Mouse (Mus musculus) spleen, postnatal 14 days (tissue): Measurements from ENCODE around the gene Btbd9.

Experiments
- DNase-seq, 2 experiments: peaks; one replicate each; pipeline ENCODE4 v3.0.0; 2021 to 2022; ENCODE audit warnings: low spot score in 2 of 2

Gene Btbd9

GRCm38 (mm10) chr17:30481766-30482165 is 94.5 kb downstream of the Btbd9 start:
- no peak for DNase-seq

GRCm38 (mm10) chr17:30481341-30481740 is 94.9 kb downstream of the Btbd9 start:
- DNase-seq: no peak

- no peak for DNase-seq
These were observed 95.9 kb downstream of the Btbd9 start for GRCm38 (mm10) chr17:30480381-30480780.

GRCm38 (mm10) chr17:30478181-30478580 is 98.1 kb downstream of the Btbd9 start:
- DNase-seq: no peak

- no peak for DNase-seq
These were observed 101.7 kb downstream of the Btbd9 start for GRCm38 (mm10) chr17:30474561-30474960.

GRCm38 (mm10) chr17:30472776-30473175 is 103.5 kb downstream of the Btbd9 start:
- DNase-seq: no peak

GRCm38 (mm10) chr17:30471512-30471911 is 104.8 kb downstream of the Btbd9 start:
- no peak for DNase-seq

GRCm38 (mm10) chr17:30470790-30471189 is 105.5 kb downstream of the Btbd9 start:
- DNase-seq: no peak

GRCm38 (mm10) chr17:30470286-30470685 is 106.0 kb downstream of the Btbd9 start:
- DNase-seq: no peak

- no peak for DNase-seq
These were observed 106.7 kb downstream of the Btbd9 start for GRCm38 (mm10) chr17:30469511-30470076.

GRCm38 (mm10) chr17:30468368-30468767 is 107.9 kb downstream of the Btbd9 start:
- DNase-seq: no peak

GRCm38 (mm10) chr17:30467566-30468213 is 108.6 kb downstream of the Btbd9 start:
- DNase-seq: no peak

GRCm38 (mm10) chr17:30465060-30465762 is 111.1 kb downstream of the Btbd9 start:
- no peak for DNase-seq

- no peak for DNase-seq
These were observed 112.0 kb downstream of the Btbd9 start for GRCm38 (mm10) chr17:30464240-30464745.

GRCm38 (mm10) chr17:30460727-30461349 is 115.5 kb downstream of the Btbd9 start:
- no peak for DNase-seq

GRCm38 (mm10) chr17:30459706-30460105 is 116.6 kb downstream of the Btbd9 start:
- no peak for DNase-seq

- DNase-seq: no peak
These were observed 117.4 kb downstream of the Btbd9 start for GRCm38 (mm10) chr17:30458926-30459325.

- DNase-seq: no peak
These were observed 118.0 kb downstream of the Btbd9 start for GRCm38 (mm10) chr17:30458301-30458700.

- no peak for DNase-seq
These were observed 118.8 kb downstream of the Btbd9 start for GRCm38 (mm10) chr17:30457486-30457885.

- DNase-seq: no peak
These were observed 120.0 kb downstream of the Btbd9 start for GRCm38 (mm10) chr17:30456293-30456692.

- DNase-seq: peak in 1 of 2 experiments; percentile 62
These were observed 121.4 kb downstream of the Btbd9 start for GRCm38 (mm10) chr17:30454862-30455243.

- DNase-seq: no peak
These were observed 122.0 kb downstream of the Btbd9 start for GRCm38 (mm10) chr17:30454155-30454861.
